Mouse (Mus musculus): ENCODE measurements at regions not wholly inside any gene's neighbourhood (a gene's known extent, or its start where the extent isn't known, plus 50 kb on each side); places are given as distances from the start of the nearest gene placed in this dataset.

- no peak for DNase-seq
Measured at GRCm38 (mm10) chrX:58445624-58446323, 423.3 kb downstream of the Zic3 start.

GRCm38 (mm10) chrX:58447605-58448004, 425.1 kb downstream of the Zic3 start:
- no peak for DNase-seq

- DNase-seq: no peak
Measured at GRCm38 (mm10) chrX:58469683-58470082, 439.5 kb upstream of the 4930550L24Rik start.

- peak in 1 of 2 experiments; percentile 5 for DNase-seq
Measured at GRCm38 (mm10) chrX:58470986-58471385, 438.2 kb upstream of the 4930550L24Rik start.

- DNase-seq: no peak
Measured at GRCm38 (mm10) chrX:58490861-58491260, 418.3 kb upstream of the 4930550L24Rik start.

GRCm38 (mm10) chrX:58503573-58503972, 405.6 kb upstream of the 4930550L24Rik start:
- no peak for DNase-seq

- no peak for DNase-seq
Measured at GRCm38 (mm10) chrX:58514925-58515324, 394.2 kb upstream of the 4930550L24Rik start.

Data from lung, adult 18-20 months (tissue).